Mouse (Mus musculus): Measurements from ENCODE around the gene Nde1.

- TF ChIP-seq CTCF (IDR thresholded peaks at IDR 0.05; ENCODE audit: control insufficient read depth, insufficient read depth, insufficient replicate concordance, low read depth, low read length) (no peak), POLR2A (IDR thresholded peaks at IDR 0.05; ENCODE audit: control insufficient read depth, low read depth, low read length) (no peak)
Measured at GRCm38 (mm10) chr16:14215156-14215555, 52.1 kb downstream of the Nde1 start.
